Mouse (Mus musculus): ENCODE data around the gene Gpr82. TPM values are rescaled to one million over a fixed set of nuclear protein-coding genes. Genes with fewer than 3 reads are reported as not detected.
A peak's percentile ranks its signal among the peaks of the same experiment; 100 is the strongest.

The Gpr82 gene
- total and polyA plus RNA-seq, 3 experiments = 0.11 to 0.30 TPM; not detected in 1

DNA sequence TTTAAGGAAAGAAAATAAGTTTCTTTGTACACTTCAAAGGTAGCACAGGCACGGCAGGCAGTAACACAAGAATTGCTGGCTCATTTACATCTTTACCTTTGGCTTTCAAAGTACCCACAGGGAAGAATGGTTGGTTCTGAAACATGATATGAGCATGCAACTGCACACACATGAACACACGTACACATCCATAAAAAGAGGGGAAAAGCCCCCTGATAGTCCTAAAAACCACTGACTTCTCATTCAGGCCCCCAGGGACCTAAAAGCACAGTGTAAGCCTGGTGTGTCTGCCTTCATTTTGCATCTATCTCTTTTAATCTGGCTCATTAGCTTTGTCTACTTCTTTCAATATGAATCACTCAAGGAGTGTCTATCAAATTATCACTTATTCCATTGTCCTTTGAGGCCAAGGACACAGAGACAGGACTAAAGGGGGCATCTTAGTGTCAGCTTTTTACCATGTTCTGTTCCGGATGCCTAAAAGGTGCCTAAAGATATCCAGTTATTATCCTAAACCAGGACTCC is 2.5 kb upstream of the Gpr82 start (continued):
- TF ChIP-seq JUN (IDR thresholded peaks at IDR 0.05; ENCODE audit: insufficient read depth, low read depth, low read length) = peak; percentile 43; the same call in 1 of the 2 replicates

GRCm38 (mm10) chrX:13659201-13659890 is 1.8 kb upstream of the Gpr82 start:
- peak overlapping the region; percentile 88 for H3K27ac ChIP-seq (ENCODE audit: insufficient read depth, low read depth)
- H3K9ac ChIP-seq (ENCODE audit: insufficient read depth, low read depth) = peak overlapping the region; percentile 26; the same call in 1 of the 2 replicates
- DNase-seq (ENCODE audit: extremely low read depth) = peak; percentile 64
- H3K9me3 ChIP-seq (replicated peaks; ENCODE audit: low read length) = no peaks in the 10 kb centered on the region
- no peaks in the 10 kb centered on the region for H3K79me2 ChIP-seq (replicated peaks; ENCODE audit: control insufficient read depth, extremely low read depth, insufficient read depth, poor library complexity, severe bottlenecking)
- dilution Hi-C loops (cut with MboI; ENCODE audit: extremely low pct_ligation_motif_present, extremely low pct_unique_long_range_greater_than_20kb, low sequenced_read_pairs) = no loop called here
- TF ChIP-seq BHLHE40 (IDR thresholded peaks at IDR 0.05; ENCODE audit: low read depth, low read length) (peak; percentile 52; the same call in 1 of the 2 replicates), JUND (conservative IDR thresholded peaks at IDR 0.05; ENCODE audit: low read depth, low read length) (no peak), MAX (IDR thresholded peaks at IDR 0.05; ENCODE audit: low read length) (peak; percentile 36; the same call in 1 of the 2 replicates), EP300 (IDR thresholded peaks at IDR 0.05; ENCODE audit: low read length) (peak; percentile 69; the same call in 1 of the 2 replicates)
- H3K27me3 ChIP-seq (replicated peaks) = no peaks in the 10 kb centered on the region
- no peaks in the 10 kb centered on the region for H3K36me3 ChIP-seq (replicated peaks in 1 of 2; ENCODE audit: control insufficient read depth in 1 of 2, insufficient read depth in 1 of 2, low read length in 1 of 2)
- H3K4me3 ChIP-seq (replicated peaks in 1 of 3; ENCODE audit: low read depth in 2 of 3, low read length in 2 of 3, poor library complexity in 1 of 3) = no peak overlapping the region
- H3K4me1 ChIP-seq (ENCODE audit: control insufficient read depth in 1 of 2, insufficient read depth in 2 of 2) = peaks cover 8 to 28% of the 10 kb centered on the region in 2 experiments; a peak in 3 of 4 replicates
- H3K4me2 ChIP-seq (ENCODE audit: insufficient read depth, low read depth, poor library complexity, severe bottlenecking) = peak overlapping the region; percentile 67
- in situ Hi-C loops (cut with MboI; ENCODE audit: low pct_ligation_motif_present, low pct_unique_long_range_greater_than_20kb, low sequenced_read_pairs) = loop anchor here (10.0 to 25.0 kb wide), 2 partner anchors 195 to 422 kb away; partner anchors contain the start of gene Nyx

GRCm38 (mm10) chrX:13668867-13669266 is 7.7 kb downstream of the Gpr82 start:
- Histone ChIP-seq H3K27me3 (replicated peaks) (no peaks in the 10 kb centered on the region), H3K4me2 (ENCODE audit: insufficient read depth, low read depth, poor library complexity, severe bottlenecking) (no peak overlapping the region), H3K79me2 (replicated peaks; ENCODE audit: control insufficient read depth, extremely low read depth, insufficient read depth, poor library complexity, severe bottlenecking) (no peaks in the 10 kb centered on the region), H3K9ac (ENCODE audit: insufficient read depth, low read depth) (no peak overlapping the region), H3K4me3 (replicated peaks in 1 of 3; ENCODE audit: low read depth in 2 of 3, low read length in 2 of 3, poor library complexity in 1 of 3) (no peak overlapping the region), H3K4me1 (ENCODE audit: control insufficient read depth in 1 of 2, insufficient read depth in 2 of 2) (peaks cover 0 to 26% of the 10 kb centered on the region in 2 experiments; a peak in 2 of 4 replicates), H3K36me3 (replicated peaks in 1 of 2; ENCODE audit: control insufficient read depth in 1 of 2, insufficient read depth in 1 of 2, low read length in 1 of 2) (no peaks in the 10 kb centered on the region), H3K27ac (ENCODE audit: insufficient read depth, low read depth) (no peak overlapping the region), H3K9me3 (replicated peaks; ENCODE audit: low read length) (no peaks in the 10 kb centered on the region)
- DNase-seq (ENCODE audit: extremely low read depth) = no peak
- TF ChIP-seq MXI1 (IDR thresholded peaks at IDR 0.05; ENCODE audit: low read depth, low read length) (no peak), USF1 (IDR thresholded peaks at IDR 0.05; ENCODE audit: low read depth, low read length) (no peak), RAD21 (IDR thresholded peaks at IDR 0.05; ENCODE audit: low read depth, low read length) (no peak), UBTF (IDR thresholded peaks at IDR 0.05; ENCODE audit: low read depth, low read length) (no peak), CHD1 (IDR thresholded peaks at IDR 0.05; ENCODE audit: low read depth, low read length) (no peak), ETS1 (conservative IDR thresholded peaks at IDR 0.05; ENCODE audit: low read depth, low read length) (no peak), TCF12 (IDR thresholded peaks at IDR 0.05; ENCODE audit: low read depth, low read length) (no peak), PAX5 (IDR thresholded peaks at IDR 0.05; ENCODE audit: low read length) (no peak), MYC (IDR thresholded peaks at IDR 0.05; ENCODE audit: low read depth, low read length) (no peak), MEF2A (IDR thresholded peaks at IDR 0.05; ENCODE audit: borderline replicate concordance, low read depth, low read length) (no peak), CHD2 (IDR thresholded peaks at IDR 0.05; ENCODE audit: low read length) (no peak)
- dilution Hi-C loops (cut with MboI; ENCODE audit: extremely low pct_ligation_motif_present, extremely low pct_unique_long_range_greater_than_20kb, low sequenced_read_pairs) = no loop called here
- in situ Hi-C loops (cut with MboI; ENCODE audit: low pct_ligation_motif_present, low pct_unique_long_range_greater_than_20kb, low sequenced_read_pairs) = loop anchor here (25.0 kb wide), 1 partner anchor 432 kb away; no protein-coding TSS in a partner anchor

All from CH12.LX (cell line).